Mouse (Mus musculus): ENCODE results near the gene Trib3. TPM values are rescaled to one million over a fixed set of nuclear protein-coding genes. Genes with fewer than 3 reads are reported as not detected.

Trib3 gene
- polyA plus RNA-seq, 1 experiment from 2014 or later = 5.0 TPM

- Histone ChIP-seq H3K27me3 (no peaks in the 10 kb centered on the region), H3K36me3 (peaks cover 58% of the 10 kb centered on the region), H3K9ac (no peak overlapping the region), H3K4me1 (peaks cover 15% of the 10 kb centered on the region), H3K4me2 (no peak overlapping the region), H3K4me3 (no peak overlapping the region), H3K27ac (no peak overlapping the region), H3K9me3 (no peaks in the 10 kb centered on the region)
- WGBS = 83% methylated on average over 8 of the region's 8 CpGs
- ATAC-seq (ENCODE audit: borderline replicate concordance, extremely low read depth, low FRiP score, low TSS enrichment) = no peak
Measured at GRCm38 (mm10) chr2:152326654-152327053, 17.2 kb downstream of the Trib3 start.

GRCm38 (mm10) chr2:152326157-152326556 is 17.7 kb downstream of the Trib3 start:
- Histone ChIP-seq H3K9ac (no peak overlapping the region), H3K4me2 (no peak overlapping the region), H3K36me3 (peaks cover 63% of the 10 kb centered on the region), H3K9me3 (no peaks in the 10 kb centered on the region), H3K4me3 (no peak overlapping the region), H3K27ac (no peak overlapping the region), H3K4me1 (peaks cover 10% of the 10 kb centered on the region), H3K27me3 (no peaks in the 10 kb centered on the region)
- no peak for ATAC-seq (ENCODE audit: borderline replicate concordance, extremely low read depth, low FRiP score, low TSS enrichment)
- whole genome bisulfite sequencing = 87% methylated on average over 13 of the region's 13 CpGs

GRCm38 (mm10) chr2:152324842-152325241 is 19.0 kb downstream of the Trib3 start:
- ATAC-seq (ENCODE audit: borderline replicate concordance, extremely low read depth, low FRiP score, low TSS enrichment) = no peak
- no peak overlapping the region for H3K4me3 ChIP-seq
- 66% methylated on average over 3 of the region's 3 CpGs for WGBS
- H3K27ac ChIP-seq = no peak overlapping the region
- no peak overlapping the region for H3K9ac ChIP-seq
- no peaks in the 10 kb centered on the region for H3K4me1 ChIP-seq
- no peak overlapping the region for H3K4me2 ChIP-seq
- no peaks in the 10 kb centered on the region for H3K9me3 ChIP-seq
- no peaks in the 10 kb centered on the region for H3K27me3 ChIP-seq
- H3K36me3 ChIP-seq = peaks cover 71% of the 10 kb centered on the region

DNA sequence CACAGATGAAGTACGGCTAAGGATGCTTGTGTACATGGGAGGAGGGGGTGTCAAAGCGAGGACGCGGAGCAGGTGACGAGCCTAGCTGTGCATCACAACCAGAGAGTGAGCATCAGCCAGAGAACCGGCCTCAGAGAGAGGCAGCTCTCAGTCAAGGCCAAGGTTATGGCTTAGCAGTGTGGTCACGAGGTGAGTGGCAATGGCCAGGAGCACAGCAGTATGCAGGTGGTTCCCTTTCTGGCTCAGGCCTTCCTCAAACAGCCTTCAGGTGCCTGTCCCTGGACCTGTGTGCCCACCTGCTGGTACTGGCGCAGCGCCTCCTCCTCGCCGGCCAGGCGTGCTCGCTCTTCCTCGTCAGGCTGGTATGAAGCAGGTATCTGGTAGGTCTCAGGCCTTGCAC is 19.9 kb downstream of the Trib3 start:
- Histone ChIP-seq H3K36me3 (peaks cover 69% of the 10 kb centered on the region), H3K4me1 (no peaks in the 10 kb centered on the region), H3K9ac (no peak overlapping the region), H3K27me3 (no peaks in the 10 kb centered on the region), H3K9me3 (no peaks in the 10 kb centered on the region), H3K4me3 (no peak overlapping the region), H3K4me2 (no peak overlapping the region), H3K27ac (no peak overlapping the region)
- WGBS = 91% methylated on average over 14 of the region's 14 CpGs
- no peak for ATAC-seq (ENCODE audit: borderline replicate concordance, extremely low read depth, low FRiP score, low TSS enrichment)

GRCm38 (mm10) chr2:152322198-152322597 is 21.6 kb downstream of the Trib3 start:
- H3K4me2 ChIP-seq = no peak overlapping the region
- no peaks in the 10 kb centered on the region for H3K9me3 ChIP-seq
- no peaks in the 10 kb centered on the region for H3K27me3 ChIP-seq
- no peak for ATAC-seq (ENCODE audit: borderline replicate concordance, extremely low read depth, low FRiP score, low TSS enrichment)
- WGBS = 96% methylated on average over 6 of the region's 6 CpGs
- H3K4me1 ChIP-seq = no peaks in the 10 kb centered on the region
- no peak overlapping the region for H3K27ac ChIP-seq
- H3K36me3 ChIP-seq = peaks cover 76% of the 10 kb centered on the region
- H3K4me3 ChIP-seq = no peak overlapping the region
- H3K9ac ChIP-seq = no peak overlapping the region

- Histone ChIP-seq H3K9me3 (no peaks in the 10 kb centered on the region), H3K27ac (no peak overlapping the region), H3K36me3 (peaks cover 74% of the 10 kb centered on the region), H3K4me3 (no peak overlapping the region), H3K4me1 (no peaks in the 10 kb centered on the region), H3K4me2 (no peak overlapping the region), H3K9ac (no peak overlapping the region), H3K27me3 (no peaks in the 10 kb centered on the region)
- 91% methylated on average over 5 of the region's 5 CpGs for WGBS
- ATAC-seq (ENCODE audit: borderline replicate concordance, extremely low read depth, low FRiP score, low TSS enrichment) = no peak
Measured at GRCm38 (mm10) chr2:152321558-152321957, 22.3 kb downstream of the Trib3 start.

- no peak overlapping the region for H3K9ac ChIP-seq
- WGBS = 73% methylated on average over 6 of the region's 6 CpGs
- H3K27me3 ChIP-seq = no peaks in the 10 kb centered on the region
- ATAC-seq (ENCODE audit: borderline replicate concordance, extremely low read depth, low FRiP score, low TSS enrichment) = no peak
- no peak overlapping the region for H3K27ac ChIP-seq
- no peak overlapping the region for H3K4me3 ChIP-seq
- no peaks in the 10 kb centered on the region for H3K9me3 ChIP-seq
- H3K4me2 ChIP-seq = no peak overlapping the region
- peaks cover 66% of the 10 kb centered on the region for H3K36me3 ChIP-seq
- no peaks in the 10 kb centered on the region for H3K4me1 ChIP-seq
Measured at GRCm38 (mm10) chr2:152317054-152317453, 26.8 kb downstream of the Trib3 start.

- H3K4me2 ChIP-seq = no peak overlapping the region
- ATAC-seq (ENCODE audit: borderline replicate concordance, extremely low read depth, low FRiP score, low TSS enrichment) = no peak
- H3K36me3 ChIP-seq = peaks cover 78% of the 10 kb centered on the region
- no peaks in the 10 kb centered on the region for H3K27me3 ChIP-seq
- no peak overlapping the region for H3K27ac ChIP-seq
- WGBS = 81% methylated on average over 6 of the region's 6 CpGs
- H3K4me1 ChIP-seq = no peaks in the 10 kb centered on the region
- no peak overlapping the region for H3K9ac ChIP-seq
- H3K9me3 ChIP-seq = no peaks in the 10 kb centered on the region
- H3K4me3 ChIP-seq = no peak overlapping the region
Measured at GRCm38 (mm10) chr2:152313926-152314325, 29.9 kb downstream of the Trib3 start.

DNA sequence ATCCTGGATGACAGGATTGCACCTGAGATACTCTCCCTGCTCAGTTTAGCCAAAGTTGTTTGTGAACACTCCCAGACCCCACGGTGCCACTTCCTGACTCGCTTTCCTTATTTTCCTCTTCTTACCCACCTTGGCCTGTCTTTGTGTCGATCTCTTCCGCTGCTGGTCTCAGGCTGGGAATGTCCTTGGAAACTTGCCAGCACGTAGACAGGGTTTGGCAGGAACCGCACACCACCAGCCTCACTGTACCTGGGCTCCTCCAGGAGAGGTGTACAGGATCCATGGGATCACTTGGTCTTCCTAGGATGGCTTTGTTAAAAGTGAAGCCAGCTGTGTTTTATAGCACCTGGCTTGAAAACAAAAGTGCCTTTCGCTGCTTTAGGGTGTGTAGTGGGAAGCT is 30.8 kb downstream of the Trib3 start:
- H3K4me1 ChIP-seq = no peaks in the 10 kb centered on the region
- H3K9me3 ChIP-seq = no peaks in the 10 kb centered on the region
- H3K4me3 ChIP-seq = no peak overlapping the region
- no peak for ATAC-seq (ENCODE audit: borderline replicate concordance, extremely low read depth, low FRiP score, low TSS enrichment)
- H3K27ac ChIP-seq = no peak overlapping the region
- no peak overlapping the region for H3K9ac ChIP-seq
- H3K36me3 ChIP-seq = peaks cover 79% of the 10 kb centered on the region
- H3K4me2 ChIP-seq = no peak overlapping the region
- H3K27me3 ChIP-seq = no peaks in the 10 kb centered on the region
- 67% methylated on average over 7 of the region's 7 CpGs for WGBS

DNA sequence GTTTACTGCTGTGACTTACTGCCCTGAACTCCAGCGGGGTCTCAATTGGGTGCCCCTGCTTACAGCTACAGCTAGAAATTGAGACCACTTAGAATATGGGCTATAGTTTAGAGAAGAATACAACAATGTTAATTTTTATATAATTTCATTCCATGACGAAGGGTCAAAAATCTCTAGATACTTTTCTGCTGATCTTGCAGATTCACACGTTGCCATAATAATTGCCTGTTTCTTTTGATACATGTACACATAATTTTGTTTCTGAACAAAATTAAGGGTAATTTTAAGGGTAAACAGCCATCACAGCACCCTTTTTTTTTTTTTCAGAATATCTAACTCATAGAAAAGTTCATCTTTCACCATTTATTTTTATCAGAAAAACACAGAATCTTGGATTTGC is 36.6 kb downstream of the Trib3 start:
- ATAC-seq (ENCODE audit: borderline replicate concordance, extremely low read depth, low FRiP score, low TSS enrichment) = no peak
- Histone ChIP-seq H3K36me3 (peaks cover 77% of the 10 kb centered on the region), H3K27me3 (no peaks in the 10 kb centered on the region), H3K9ac (no peak overlapping the region), H3K9me3 (no peaks in the 10 kb centered on the region), H3K4me3 (no peak overlapping the region), H3K4me1 (no peaks in the 10 kb centered on the region), H3K27ac (no peak overlapping the region), H3K4me2 (no peak overlapping the region)
- WGBS = 85% methylated on average over 3 of the region's 3 CpGs

DNA sequence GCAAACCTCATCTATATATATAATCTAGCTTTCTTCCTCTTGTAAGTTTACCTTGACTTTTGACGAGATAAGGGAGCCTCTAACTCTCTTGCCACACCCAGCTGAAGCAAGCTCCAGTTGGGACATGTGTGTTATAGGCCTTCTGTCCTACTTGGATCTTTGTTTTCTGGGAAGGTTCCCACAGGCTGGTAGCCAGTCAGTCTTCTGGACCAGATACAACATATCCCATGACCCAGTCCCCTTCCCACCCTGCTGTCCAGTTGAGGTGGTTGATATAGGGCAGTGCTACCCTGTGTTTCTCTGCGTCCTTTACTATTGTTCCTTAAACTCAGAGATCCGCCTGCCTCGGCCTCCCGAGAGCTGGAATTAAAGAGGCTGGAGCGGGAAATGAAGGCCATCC is 38.4 kb downstream of the Trib3 start:
- WGBS = 94% methylated on average over 6 of the region's 6 CpGs
- Histone ChIP-seq H3K9ac (no peak overlapping the region), H3K4me1 (no peaks in the 10 kb centered on the region), H3K27me3 (no peaks in the 10 kb centered on the region), H3K9me3 (no peaks in the 10 kb centered on the region), H3K27ac (no peak overlapping the region), H3K4me2 (no peak overlapping the region), H3K4me3 (no peak overlapping the region), H3K36me3 (peaks cover 63% of the 10 kb centered on the region)
- ATAC-seq (ENCODE audit: borderline replicate concordance, extremely low read depth, low FRiP score, low TSS enrichment) = no peak

DNA sequence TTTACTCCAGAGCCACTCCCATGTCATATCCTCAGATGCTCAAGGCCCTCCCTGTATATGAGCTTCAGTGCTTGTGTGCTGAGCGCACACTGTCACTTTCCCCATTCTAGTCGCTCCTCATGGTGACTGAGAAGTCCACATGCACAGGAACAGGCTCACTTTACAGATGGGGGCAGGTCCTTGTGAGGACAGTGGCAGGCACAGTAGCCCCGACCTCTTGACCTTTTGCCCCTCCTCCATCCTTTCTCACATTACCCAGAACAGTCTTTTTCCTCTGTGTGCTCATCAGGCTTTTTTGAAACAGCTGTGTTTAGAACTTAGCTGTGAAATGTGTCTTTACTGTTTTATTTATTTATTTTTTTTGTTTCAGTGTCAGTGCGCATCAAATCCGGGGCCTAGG is 40.1 kb downstream of the Trib3 start:
- no peaks in the 10 kb centered on the region for H3K4me1 ChIP-seq
- no peak for ATAC-seq (ENCODE audit: borderline replicate concordance, extremely low read depth, low FRiP score, low TSS enrichment)
- no peak overlapping the region for H3K4me3 ChIP-seq
- no peak overlapping the region for H3K4me2 ChIP-seq
- no peaks in the 10 kb centered on the region for H3K27me3 ChIP-seq
- no peak overlapping the region for H3K27ac ChIP-seq
- WGBS = 58% methylated on average over 5 of the region's 5 CpGs
- no peaks in the 10 kb centered on the region for H3K9me3 ChIP-seq
- H3K36me3 ChIP-seq = peaks cover 47% of the 10 kb centered on the region
- H3K9ac ChIP-seq = no peak overlapping the region

- ATAC-seq (ENCODE audit: borderline replicate concordance, extremely low read depth, low FRiP score, low TSS enrichment) = no peak
- Histone ChIP-seq H3K4me1 (0 out of 2 replicates have a peak, but pooled peaks cover under 1% of the 10 kb centered on the region), H3K9ac (no peak overlapping the region), H3K27me3 (no peaks in the 10 kb centered on the region), H3K9me3 (no peaks in the 10 kb centered on the region), H3K4me2 (no peak overlapping the region), H3K27ac (no peak overlapping the region), H3K36me3 (peaks cover 38% of the 10 kb centered on the region), H3K4me3 (no peak overlapping the region)
- 80% methylated on average over 2 of the region's 2 CpGs for WGBS
Measured at GRCm38 (mm10) chr2:152302862-152303261, 41.0 kb downstream of the Trib3 start.
